Mouse (Mus musculus): Measurements from ENCODE around the gene Tssk1. TPM values are rescaled to one million over a fixed set of nuclear protein-coding genes. Genes with fewer than 3 reads are reported as not detected.

Tssk1 gene
- total RNA-seq, 2 experiments from 2014 or later = 0.13 TPM; not detected in 1

- DNase-seq = no peak
These were observed 4.4 kb downstream of the Tssk1 start, which contains the start of the genes Dgcr2 and Tssk2 for GRCm38 (mm10) chr16:17898462-17898861. Gene Dgcr2 (minus strand): TSS chr16:17898562. Gene Tssk2 (plus strand): TSS chr16:17898637.

GRCm38 (mm10) chr16:17911052-17911595 is 17.1 kb downstream of the Tssk1 start, which contains the start of gene Ess2:
Gene Ess2 (minus strand): TSS chr16:17911348.
- DNase-seq = peak; percentile 89

GRCm38 (mm10) chr16:17914307-17915249 is 20.6 kb downstream of the Tssk1 start, which contains the start of gene Gsc2:
Gene Gsc2 (minus strand): TSS chr16:17915059.
- DNase-seq = no peak

- no peak for DNase-seq
These were observed 26.6 kb downstream of the Tssk1 start for GRCm38 (mm10) chr16:17920586-17920985.

- peak; percentile 92 for DNase-seq
These were observed 27.5 kb downstream of the Tssk1 start for GRCm38 (mm10) chr16:17921325-17922162.

- peak; percentile 41 for DNase-seq
These were observed 28.1 kb downstream of the Tssk1 start for GRCm38 (mm10) chr16:17922163-17922538.

- peak; percentile 32 for DNase-seq
These were observed 33.5 kb downstream of the Tssk1 start for GRCm38 (mm10) chr16:17927351-17928082.

GRCm38 (mm10) chr16:17928087-17928580 is 34.1 kb downstream of the Tssk1 start, which contains the start of gene Slc25a1:
Gene Slc25a1 (minus strand): TSS chr16:17928219.
- DNase-seq = peak; percentile 64

- DNase-seq = peak; percentile 56
These were observed 34.6 kb downstream of the Tssk1 start for GRCm38 (mm10) chr16:17928627-17929104.

GRCm38 (mm10) chr16:17929211-17929610 is 35.2 kb downstream of the Tssk1 start:
- DNase-seq = no peak

- no peak for DNase-seq
These were observed 35.6 kb downstream of the Tssk1 start for GRCm38 (mm10) chr16:17929631-17930030.

GRCm38 (mm10) chr16:17931906-17932460 is 38.0 kb downstream of the Tssk1 start:
- DNase-seq = no peak

- DNase-seq = no peak
These were observed 39.8 kb downstream of the Tssk1 start for GRCm38 (mm10) chr16:17933594-17934444.

- no peak for DNase-seq
These were observed 40.5 kb downstream of the Tssk1 start for GRCm38 (mm10) chr16:17934445-17934910.

- no peak for DNase-seq
These were observed 42.8 kb downstream of the Tssk1 start for GRCm38 (mm10) chr16:17936776-17937175.

- no peak for DNase-seq
These were observed 44.2 kb downstream of the Tssk1 start for GRCm38 (mm10) chr16:17938187-17938586.

- DNase-seq = peak; percentile 36
These were observed 44.8 kb downstream of the Tssk1 start for GRCm38 (mm10) chr16:17938821-17939220.

GRCm38 (mm10) chr16:17939255-17939751 is 45.3 kb downstream of the Tssk1 start:
- no peak for DNase-seq

GRCm38 (mm10) chr16:17943466-17943865 is 49.4 kb downstream of the Tssk1 start:
- DNase-seq = no peak
